Mouse (Mus musculus): ENCODE data around the gene Rgl2.
A peak's percentile ranks its signal among the peaks of the same experiment; 100 is the strongest.

Gene Rgl2

DNA sequence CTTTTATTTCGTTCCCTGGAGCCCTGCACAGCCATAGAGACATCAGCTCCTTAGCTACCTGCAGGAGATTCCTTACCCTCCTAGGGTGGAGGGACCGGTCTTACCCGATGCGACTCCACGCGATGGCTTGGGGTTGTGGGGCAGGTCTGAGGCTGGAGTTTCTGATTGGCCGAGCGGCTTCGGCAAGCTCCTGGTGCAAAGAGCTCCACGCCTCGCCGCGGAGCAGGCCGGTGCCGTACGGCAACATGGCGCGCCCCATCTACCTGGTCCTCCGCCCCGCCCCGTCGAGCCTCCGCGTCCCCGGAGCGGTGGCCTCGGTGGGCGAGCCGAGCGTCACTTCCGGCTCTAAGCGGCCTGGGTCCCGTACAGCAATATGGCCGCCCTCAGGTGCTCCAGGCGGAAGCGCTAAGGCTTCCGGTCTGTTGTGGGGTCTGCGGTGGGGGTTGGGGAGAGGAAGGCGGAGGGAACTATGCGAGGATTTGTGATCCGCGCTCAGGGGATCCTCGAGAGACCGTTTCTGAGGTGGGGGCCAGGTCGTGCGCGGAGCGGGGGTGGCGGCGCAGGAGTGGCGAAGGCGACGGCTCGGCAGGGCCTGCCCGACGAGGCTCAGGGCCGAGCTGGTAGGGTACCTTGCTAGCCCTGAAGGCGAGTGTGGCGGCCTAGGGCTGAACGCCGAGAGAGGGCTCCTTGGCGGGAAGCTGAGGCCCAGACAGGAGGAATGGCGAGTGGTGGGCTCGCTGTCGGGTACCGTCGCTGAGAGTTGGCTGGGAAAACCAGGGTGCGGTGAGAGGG is 20.1 kb upstream of the Rgl2 start, which contains the start of gene Daxx:
TSS of gene Daxx (plus strand) at position 338 of the 792 bp plus-strand sequence.
- peak; percentile 99 for DNase-seq

DNA sequence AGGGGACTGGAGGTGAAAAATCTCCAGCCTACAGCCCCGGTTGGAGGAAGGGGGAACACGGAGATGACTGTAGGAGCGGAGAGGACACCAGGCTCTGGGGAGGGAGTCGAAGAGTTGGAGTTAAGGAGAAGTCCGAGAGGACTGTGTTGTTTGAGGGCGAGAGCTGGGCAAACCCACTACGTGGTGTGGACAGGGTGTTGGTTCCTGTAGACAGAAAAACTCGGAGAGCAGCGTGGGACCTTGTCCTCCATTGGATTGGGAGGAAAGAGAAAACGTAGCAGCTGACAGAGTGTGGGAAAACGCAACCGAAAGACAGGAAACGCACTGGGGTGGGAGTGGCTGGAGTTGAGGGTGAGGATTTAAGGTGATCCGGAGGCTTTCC is 19.5 kb upstream of the Rgl2 start:
- DNase-seq: peak; percentile 58

- no peak for DNase-seq
Observed at GRCm38 (mm10) chr17:33910346-33911051, 18.8 kb upstream of the Rgl2 start.

GRCm38 (mm10) chr17:33911052-33911812 is 18.1 kb upstream of the Rgl2 start:
- DNase-seq: no peak

GRCm38 (mm10) chr17:33911813-33912414 is 17.4 kb upstream of the Rgl2 start:
- DNase-seq: no peak

DNA sequence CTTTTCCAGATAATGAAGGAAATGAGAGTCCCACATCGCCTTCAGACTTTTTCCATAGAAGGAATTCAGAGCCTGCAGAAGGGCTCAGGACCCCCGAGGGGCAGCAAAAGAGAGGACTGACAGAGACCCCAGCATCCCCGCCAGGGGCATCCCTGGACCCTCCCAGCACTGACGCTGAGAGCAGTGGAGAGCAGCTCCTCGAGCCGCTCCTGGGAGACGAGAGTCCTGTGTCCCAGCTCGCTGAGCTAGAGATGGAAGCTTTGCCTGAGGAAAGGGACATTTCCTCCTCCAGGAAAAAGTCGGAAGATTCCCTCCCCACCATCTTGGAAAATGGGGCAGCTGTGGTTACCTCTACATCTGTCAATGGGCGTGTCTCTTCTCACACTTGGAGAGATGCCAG is 16.1 kb upstream of the Rgl2 start:
- DNase-seq: no peak

DNA sequence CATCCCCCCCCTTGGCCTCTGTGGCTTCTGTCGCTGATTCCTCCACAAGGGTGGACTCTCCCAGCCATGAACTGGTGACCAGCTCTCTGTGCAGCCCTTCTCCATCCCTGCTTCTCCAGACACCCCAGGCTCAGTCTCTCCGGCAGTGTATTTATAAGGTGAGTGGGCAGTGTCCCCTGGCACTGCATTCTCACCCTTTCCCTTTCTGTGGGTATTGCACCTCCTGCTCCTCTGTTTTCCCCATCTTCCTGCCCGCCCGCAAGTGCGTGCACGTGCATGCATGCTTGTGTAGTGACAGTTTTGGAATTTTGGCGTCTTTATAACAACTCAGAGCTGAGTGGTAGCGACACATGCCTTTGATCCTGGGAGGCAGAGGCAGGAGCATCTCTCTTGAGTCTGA is 15.4 kb upstream of the Rgl2 start:
- no peak for DNase-seq

GRCm38 (mm10) chr17:33914969-33915391 is 14.4 kb upstream of the Rgl2 start:
- DNase-seq: no peak

DNA sequence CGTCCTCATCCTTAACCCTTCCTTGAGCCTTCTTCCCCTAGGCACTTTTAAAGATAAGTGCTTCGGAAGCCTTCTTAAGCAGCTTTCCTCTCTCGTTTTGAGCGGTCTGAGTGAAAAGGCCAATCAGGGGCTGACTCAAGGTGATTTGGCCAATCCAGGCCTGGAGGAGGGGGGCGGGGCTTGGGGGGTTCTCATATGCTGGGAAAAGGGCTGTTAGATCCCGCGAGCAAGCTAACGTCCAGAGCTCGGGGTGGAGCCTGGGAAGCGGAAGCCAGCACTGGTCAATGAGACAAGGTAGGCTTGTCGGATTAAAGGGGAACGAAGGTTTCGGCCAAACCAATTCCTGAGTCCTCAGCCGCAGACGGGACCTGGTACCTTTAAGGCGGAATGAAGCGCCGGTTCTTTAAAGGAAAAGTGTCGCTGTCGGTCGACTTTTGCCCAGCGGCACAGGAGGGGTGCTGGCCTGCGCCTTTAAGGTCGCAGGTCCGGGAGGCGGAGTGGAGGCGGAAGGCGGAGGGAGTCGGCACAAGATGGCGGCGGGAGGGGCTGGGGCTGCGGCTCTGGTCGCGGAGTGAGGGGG is 13.6 kb upstream of the Rgl2 start, which contains the start of the genes Tapbp and Zbtb22:
TSS of gene Tapbp (plus strand) at position 229 of the 580 bp plus-strand sequence.
TSS of gene Zbtb22 (plus strand) at position 234 of the 580 bp plus-strand sequence.
- DNase-seq: peak; percentile 96

DNA sequence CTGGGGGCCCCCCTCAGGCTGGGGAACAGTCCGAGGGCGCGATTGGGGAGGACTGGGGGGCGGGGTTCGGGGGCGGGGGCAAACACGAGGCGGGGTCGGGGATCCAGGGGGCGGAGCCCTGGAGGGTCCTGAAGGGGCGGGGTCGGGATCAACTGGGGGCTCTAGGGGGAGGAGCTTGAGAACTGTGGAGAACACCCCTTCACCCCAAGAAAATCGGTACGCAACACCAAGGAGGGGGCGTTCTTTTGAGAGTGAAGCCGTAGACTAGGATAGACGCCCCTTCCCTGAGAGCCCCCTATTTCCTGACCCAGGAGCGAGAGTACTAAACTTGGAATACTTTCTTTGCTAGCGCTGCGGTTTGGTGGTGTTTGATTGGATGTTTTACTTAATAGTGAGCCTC is 13.0 kb upstream of the Rgl2 start:
- peak; percentile 56 for DNase-seq

GRCm38 (mm10) chr17:33916847-33917655 is 12.3 kb upstream of the Rgl2 start:
- DNase-seq: no peak

- DNase-seq: no peak
Observed at GRCm38 (mm10) chr17:33917656-33918292, 11.6 kb upstream of the Rgl2 start.

GRCm38 (mm10) chr17:33918293-33919203 is 10.8 kb upstream of the Rgl2 start:
- no peak for DNase-seq

DNA sequence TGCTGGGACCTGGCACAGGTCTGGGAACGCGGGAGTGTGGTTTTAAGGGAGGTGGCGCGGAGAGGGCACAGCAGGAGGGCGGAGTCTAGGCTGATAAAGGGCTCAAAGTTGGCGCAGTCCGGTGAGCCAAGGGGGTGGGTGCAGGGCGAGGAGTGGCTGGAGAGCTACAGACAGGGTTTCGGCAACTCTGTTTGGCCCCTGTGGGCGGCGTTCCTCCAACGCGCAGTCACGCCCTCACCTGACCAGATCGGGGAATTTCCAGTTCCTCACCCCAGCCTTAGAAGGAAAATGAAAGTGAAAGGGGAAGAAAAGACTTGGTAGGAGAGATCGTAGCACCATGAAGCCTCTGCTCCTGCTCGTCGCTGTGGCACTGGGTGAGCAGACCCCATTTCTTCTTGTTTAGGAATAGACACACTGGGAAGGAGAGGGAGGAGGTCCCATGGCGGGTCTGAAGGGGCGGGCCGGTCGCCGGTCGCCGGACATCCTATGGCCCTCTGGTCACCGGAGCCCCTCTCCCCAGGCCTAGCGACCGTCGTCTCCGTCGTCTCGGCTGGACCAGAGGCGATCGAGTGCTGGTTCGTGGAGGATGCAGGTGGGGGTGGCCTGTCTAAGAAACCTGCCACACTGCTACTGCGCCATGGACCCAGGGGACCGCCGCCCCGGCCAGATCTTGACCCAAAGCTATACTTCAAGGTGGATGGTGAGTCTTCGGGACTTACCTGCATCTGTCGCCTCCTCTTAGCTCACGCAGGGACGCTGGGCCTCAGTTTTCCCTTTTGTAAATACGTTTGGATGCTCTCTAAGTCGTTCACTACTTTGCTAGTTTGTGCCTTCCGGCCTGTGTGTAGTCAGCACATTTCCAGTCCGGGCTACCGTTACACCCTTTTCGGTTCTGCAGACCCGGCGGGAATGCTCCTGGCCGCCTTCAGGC is 9.7 kb upstream of the Rgl2 start:
- peak; percentile 87 for DNase-seq

GRCm38 (mm10) chr17:33920282-33921097 is 8.9 kb upstream of the Rgl2 start:
- peak; percentile 92 for DNase-seq

DNA sequence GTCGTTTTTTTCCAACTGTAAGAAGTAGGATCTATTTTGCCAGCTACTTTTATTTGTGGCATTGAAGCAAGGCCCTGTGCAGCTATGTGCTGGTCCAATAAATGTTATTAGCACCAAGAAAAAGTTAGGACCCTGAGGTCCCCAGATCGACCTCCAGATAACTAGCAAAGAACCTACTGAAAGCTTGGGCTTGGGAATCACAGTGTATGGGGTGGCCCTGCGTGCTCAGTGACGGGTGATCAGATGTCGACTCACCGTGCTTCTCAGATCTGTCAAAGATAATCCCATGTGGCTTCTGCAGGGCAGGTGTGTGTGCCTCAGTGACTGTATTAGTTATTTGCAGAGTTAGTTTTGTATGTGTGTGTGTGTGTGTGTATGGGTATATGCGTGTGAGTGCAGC is 8.0 kb upstream of the Rgl2 start:
- DNase-seq: no peak

GRCm38 (mm10) chr17:33924577-33925283 is 4.6 kb upstream of the Rgl2 start:
- peak; percentile 48 for DNase-seq
